Mouse (Mus musculus) kidney, embryonic 16.5 days (tissue): ENCODE measurements around the gene Gid4. TPM values are rescaled to one million over a fixed set of nuclear protein-coding genes. Genes with fewer than 3 reads are reported as not detected.

ENCODE experiments used
- ATAC-seq: fragments of 200-750 bp; cut with Nextera tagmentation; 2 replicates; pipeline ENCODE4 v1.8.0; 2017; ENCODE audit warnings: moderate TSS enrichment; ENCODE audit not compliant: low FRiP score, low TSS enrichment
- H3K27ac ChIP-seq: fragments of 300-500 bp; sonication (generic); 2 replicates; pipeline ENCODE4 v1.5.1; 2014; ENCODE audit warnings: low read length
- H3K27me3 ChIP-seq: fragments of 300-500 bp; sonication (generic); 2 replicates; pipeline ENCODE4 v1.6.1; 2014; ENCODE audit warnings: low read length, control low read depth, mixed read lengths; ENCODE audit not compliant: insufficient read depth
- H3K36me3 ChIP-seq: fragments of 300-500 bp; sonication (generic); 2 replicates; pipeline ENCODE4 v1.6.1; 2014; ENCODE audit warnings: low read length, control low read depth, mixed read lengths; ENCODE audit not compliant: insufficient read depth
- H3K4me1 ChIP-seq: fragments of 300-500 bp; sonication (generic); 2 replicates; pipeline ENCODE4 v1.6.1; 2014; ENCODE audit warnings: low read length, control low read depth, mixed read lengths; ENCODE audit not compliant: insufficient read depth
- H3K4me2 ChIP-seq: fragments of 300-500 bp; sonication (generic); replicated peaks from 2 replicates; pipeline ENCODE4 v1.6.1; 2014; ENCODE audit warnings: low read depth, low read length
- H3K4me3 ChIP-seq: fragments of 300-500 bp; sonication (generic); 2 replicates; pipeline ENCODE4 v1.5.1; 2014; ENCODE audit warnings: mild to moderate bottlenecking, low read length
- H3K9ac ChIP-seq: fragments of 300-500 bp; sonication (generic); replicated peaks from 2 replicates; pipeline ENCODE4 v1.6.1; 2014; ENCODE audit warnings: low read length
- H3K9me3 ChIP-seq: fragments of 300-500 bp; sonication (generic); 2 replicates; pipeline ENCODE4 v1.6.1; 2016; ENCODE audit warnings: low read length, control low read depth
- WGBS: fragments of 180-500 bp; shearing (Covaris S2); extraction: QIAGEN DNeasy Blood & Tissue Kit; methylation state at CpG from one replicate; pipeline ENCODE4 v1.1.7; 2014; 5-methylcytosine and 5-hydroxymethylcytosine counted together
- polyA plus RNA-seq: library from polyadenylated mRNA; unstranded; fragments of >200 nt; fragmentation: Nextera tagmentation; extraction: Ambion mirVana; gene quantifications from 2 replicates; pipeline ENCODE4 v1.2.1, GENCODE M21; 2015

Gid4 gene
- polyA plus RNA-seq, 1 experiment from 2014 or later: 26.5 TPM

DNA sequence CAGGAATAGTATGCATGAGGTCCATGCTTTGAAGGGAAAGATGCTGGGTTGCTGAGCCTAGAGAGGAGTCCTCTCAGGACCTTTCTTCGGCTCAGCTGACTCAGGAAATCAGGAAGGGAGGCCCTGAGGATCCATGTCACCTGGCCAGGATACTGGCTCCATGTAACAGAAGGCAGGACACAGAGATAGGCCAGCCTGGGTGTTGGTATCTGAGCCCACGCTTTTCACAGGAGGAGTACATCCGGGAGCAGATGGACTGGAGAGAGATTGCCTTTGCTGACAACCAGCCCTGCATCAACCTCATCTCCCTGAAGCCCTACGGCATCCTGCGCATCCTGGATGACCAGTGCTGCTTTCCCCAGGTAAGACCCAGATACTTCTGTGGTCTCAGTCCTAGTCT lies 75.8 kb downstream of the Gid4 start:
- H3K9me3 ChIP-seq: no peaks in the 10 kb centered on the region
- H3K4me3 ChIP-seq: no peak overlapping the region
- no peaks in the 10 kb centered on the region for H3K4me1 ChIP-seq
- H3K4me2 ChIP-seq: no peak overlapping the region
- no peaks in the 10 kb centered on the region for H3K27me3 ChIP-seq
- WGBS: 90% methylated on average over 5 of the region's 5 CpGs
- no peaks in the 10 kb centered on the region for H3K36me3 ChIP-seq
- no peak overlapping the region for H3K9ac ChIP-seq
- ATAC-seq: no peak
- H3K27ac ChIP-seq: no peak overlapping the region

DNA sequence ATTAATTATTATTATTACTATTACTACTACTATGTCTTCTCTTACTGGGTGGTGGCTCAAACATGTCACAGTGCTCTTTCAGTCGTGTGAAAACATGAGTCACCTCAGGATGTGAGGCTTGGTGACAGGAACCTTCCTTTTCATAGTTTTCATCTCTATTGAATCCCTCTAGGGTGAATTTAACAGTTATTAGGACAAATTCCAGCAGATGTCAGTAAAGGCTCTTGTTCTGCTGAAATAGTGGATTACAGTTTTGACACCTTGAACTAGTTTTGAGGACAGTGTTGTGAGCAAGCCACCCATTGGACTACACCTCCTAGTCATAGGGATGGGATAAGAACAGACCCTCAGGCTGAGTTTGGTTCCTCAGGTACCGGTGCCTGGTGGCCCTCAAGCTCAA lies 78.7 kb downstream of the Gid4 start:
- H3K4me3 ChIP-seq: no peak overlapping the region
- H3K4me2 ChIP-seq: no peak overlapping the region
- ATAC-seq: no peak
- no peaks in the 10 kb centered on the region for H3K9me3 ChIP-seq
- H3K36me3 ChIP-seq: no peaks in the 10 kb centered on the region
- no peaks in the 10 kb centered on the region for H3K4me1 ChIP-seq
- H3K27ac ChIP-seq: no peak overlapping the region
- 62% methylated on average over 2 of the region's 2 CpGs for WGBS
- H3K9ac ChIP-seq: no peak overlapping the region
- H3K27me3 ChIP-seq: no peaks in the 10 kb centered on the region

Other genes with a start within 250 kb of the Gid4 start
- 51.3 and 62.2 TPM in 2 replicates for gene Srebf1, start 194.6 kb upstream of the Gid4 start, polyA plus RNA-seq
- gene Tom1l2, start 64.2 kb upstream of the Gid4 start, polyA plus RNA-seq: 36.3 and 41.7 TPM in 2 replicates
- 2.1 and 2.8 TPM in 2 replicates for gene Drc3, start 63.8 kb upstream of the Gid4 start, polyA plus RNA-seq
- gene Atpaf2, start 1.3 kb downstream of the Gid4 start, polyA plus RNA-seq: 61.4 and 62.1 TPM in 2 replicates
- 123 and 127 TPM in 2 replicates for gene Drg2, start 37.4 kb downstream of the Gid4 start, polyA plus RNA-seq
- gene Myo15, start 52.2 kb downstream of the Gid4 start, polyA plus RNA-seq: 0.24 and 0.35 TPM in 2 replicates
- gene Alkbh5, start 119.2 kb downstream of the Gid4 start, polyA plus RNA-seq: 34.5 and 34.8 TPM in 2 replicates